Mouse (Mus musculus) megakaryocyte, embryonic 14.5 days (primary cell): Measurements from ENCODE around the gene Gm5136. TPM values are rescaled to one million over a fixed set of nuclear protein-coding genes. Genes with fewer than 3 reads are reported as not detected.

ENCODE experiments used
- H3K27me3 ChIP-seq: replicated peaks from 2 replicates; pipeline ENCODE3; 2012; ENCODE audit warnings: inconsistent platforms
- H3K36me3 ChIP-seq: replicated peaks from 2 replicates; pipeline ENCODE3; 2012; ENCODE audit warnings: low read length, inconsistent platforms, mixed read lengths
- H3K4me1 ChIP-seq: 2 replicates; pipeline ENCODE4 v1.6.1; 2012; ENCODE audit warnings: inconsistent platforms
- H3K4me3 ChIP-seq: replicated peaks from 2 replicates; pipeline ENCODE3; 2012; ENCODE audit warnings: moderate library complexity, mild to moderate bottlenecking, inconsistent platforms
- H3K9me3 ChIP-seq: 2 replicates; pipeline ENCODE4 v1.6.1; 2012; ENCODE audit warnings: inconsistent platforms
- FLI1 ChIP-seq: IDR thresholded peaks from 2 replicates; pipeline ENCODE4 v1.6.1; 2012; ENCODE audit warnings: low read length, inconsistent platforms, mixed read lengths
- GATA1 ChIP-seq: IDR thresholded peaks from 3 replicates; pipeline ENCODE4 v1.6.1; 2012; ENCODE audit warnings: mixed read lengths, low read length, inconsistent platforms, borderline replicate concordance
- polyA plus RNA-seq: library from polyadenylated mRNA; stranded (reverse); fragments of >175 nt; gene quantifications from 2 replicates; pipeline ENCODE4 v1.2.3, GENCODE M21; 2012; ENCODE audit warnings: low replicate concordance; ENCODE audit not compliant: insufficient read depth

The Gm5136 gene
- polyA plus RNA-seq, 1 experiment = not detected

- peaks cover 25% of the 10 kb centered on the region for H3K9me3 ChIP-seq
- TF ChIP-seq GATA1 (no peak), FLI1 (no peak)
Observed at GRCm38 (mm10) chr10:108690954-108691353, 9.0 kb downstream of the Gm5136 start.

GRCm38 (mm10) chr10:108686696-108687095, 13.3 kb downstream of the Gm5136 start:
- Histone ChIP-seq H3K36me3 (no peaks in the 10 kb centered on the region), H3K27me3 (no peaks in the 10 kb centered on the region), H3K4me3 (no peak overlapping the region), H3K4me1 (no peaks in the 10 kb centered on the region), H3K9me3 (peaks cover 30% of the 10 kb centered on the region)
- TF ChIP-seq GATA1 = no peak
- no peak for TF ChIP-seq FLI1

More at GRCm38 (mm10) chr10:108690954-108691353, 9.0 kb downstream of the Gm5136 start:
- H3K36me3 ChIP-seq = no peaks in the 10 kb centered on the region
- no peaks in the 10 kb centered on the region for H3K4me1 ChIP-seq
- no peak overlapping the region for H3K4me3 ChIP-seq
- H3K27me3 ChIP-seq = no peaks in the 10 kb centered on the region

- H3K27me3 ChIP-seq = no peaks in the 10 kb centered on the region
- H3K4me1 ChIP-seq = no peaks in the 10 kb centered on the region
- TF ChIP-seq GATA1 = no peak
- H3K9me3 ChIP-seq = peaks cover 26% of the 10 kb centered on the region
- H3K4me3 ChIP-seq = peak overlapping the region; percentile 24
- no peaks in the 10 kb centered on the region for H3K36me3 ChIP-seq
Observed at GRCm38 (mm10) chr10:108679675-108680390, 20.1 kb downstream of the Gm5136 start.

GRCm38 (mm10) chr10:108677053-108677452, 22.9 kb downstream of the Gm5136 start:
- Histone ChIP-seq H3K4me1 (no peaks in the 10 kb centered on the region), H3K36me3 (no peaks in the 10 kb centered on the region), H3K9me3 (peaks cover 40% of the 10 kb centered on the region), H3K27me3 (no peaks in the 10 kb centered on the region), H3K4me3 (no peak overlapping the region)
- TF ChIP-seq FLI1 = no peak
- no peak for TF ChIP-seq GATA1

DNA sequence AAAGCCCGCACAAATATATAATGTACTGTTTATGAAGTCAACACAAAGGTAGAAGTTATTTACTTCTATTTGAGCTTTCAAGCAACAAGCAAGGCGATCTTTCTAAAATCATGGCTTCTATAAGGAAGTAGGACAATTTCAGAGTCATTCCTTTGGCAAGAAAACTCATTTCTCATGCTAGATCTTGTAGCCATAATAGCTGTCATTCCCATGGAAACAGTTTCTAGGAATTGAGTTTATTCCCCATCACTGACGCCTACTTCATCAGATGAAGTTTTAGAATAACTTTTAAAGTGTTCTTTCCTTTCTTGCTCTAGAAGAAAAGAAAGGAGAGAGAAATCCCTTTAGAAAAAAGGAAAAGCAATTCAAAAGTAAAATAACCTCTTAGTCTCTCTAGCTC, 31.0 kb downstream of the Gm5136 start:
- H3K4me3 ChIP-seq = no peak overlapping the region
- no peaks in the 10 kb centered on the region for H3K27me3 ChIP-seq
- H3K36me3 ChIP-seq = no peaks in the 10 kb centered on the region
- peaks cover 24% of the 10 kb centered on the region for H3K9me3 ChIP-seq
- H3K4me1 ChIP-seq = no peaks in the 10 kb centered on the region
- TF ChIP-seq GATA1 (no peak), FLI1 (no peak)

- Histone ChIP-seq H3K9me3 (peaks cover 4% of the 10 kb centered on the region; the same call in 1 of the 2 replicates), H3K27me3 (no peaks in the 10 kb centered on the region), H3K4me3 (no peak overlapping the region), H3K36me3 (no peaks in the 10 kb centered on the region), H3K4me1 (no peaks in the 10 kb centered on the region)
- TF ChIP-seq FLI1 = no peak
- TF ChIP-seq GATA1 = no peak
Observed at GRCm38 (mm10) chr10:108660295-108660694, 39.7 kb downstream of the Gm5136 start.

- TF ChIP-seq FLI1 = no peak
- no peak for TF ChIP-seq GATA1
Observed at GRCm38 (mm10) chr10:108658300-108658699, 41.7 kb downstream of the Gm5136 start.

DNA sequence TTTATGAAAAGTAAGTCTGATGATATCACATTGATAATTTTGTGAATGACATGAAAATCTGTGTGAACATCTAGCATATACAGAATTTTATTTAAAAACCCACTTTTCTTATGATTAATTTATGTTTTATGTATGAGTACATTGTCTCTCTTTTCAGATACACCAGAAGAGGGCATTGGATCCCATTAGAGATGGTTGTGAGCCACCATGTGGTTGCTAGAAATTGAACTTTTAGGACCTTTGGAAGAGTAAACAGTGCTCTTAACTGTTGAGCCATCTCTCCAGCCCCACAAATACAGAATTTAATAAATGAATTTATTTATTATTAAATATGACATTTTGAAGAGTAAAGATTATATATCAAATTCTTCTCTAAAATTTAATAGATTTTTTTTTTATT, 42.3 kb downstream of the Gm5136 start:
- TF ChIP-seq FLI1 (no peak), GATA1 (no peak)
- H3K4me1 ChIP-seq = no peaks in the 10 kb centered on the region
- H3K27me3 ChIP-seq = no peaks in the 10 kb centered on the region
- peaks cover 11% of the 10 kb centered on the region; the same call in 1 of the 2 replicates for H3K9me3 ChIP-seq
- no peaks in the 10 kb centered on the region for H3K36me3 ChIP-seq
- H3K4me3 ChIP-seq = no peak overlapping the region

More at GRCm38 (mm10) chr10:108658300-108658699, 41.7 kb downstream of the Gm5136 start:
- H3K4me3 ChIP-seq = no peak overlapping the region
- H3K27me3 ChIP-seq = no peaks in the 10 kb centered on the region
- H3K4me1 ChIP-seq = no peaks in the 10 kb centered on the region
- H3K9me3 ChIP-seq = peaks cover 8% of the 10 kb centered on the region; the same call in 1 of the 2 replicates
- H3K36me3 ChIP-seq = no peaks in the 10 kb centered on the region

DNA sequence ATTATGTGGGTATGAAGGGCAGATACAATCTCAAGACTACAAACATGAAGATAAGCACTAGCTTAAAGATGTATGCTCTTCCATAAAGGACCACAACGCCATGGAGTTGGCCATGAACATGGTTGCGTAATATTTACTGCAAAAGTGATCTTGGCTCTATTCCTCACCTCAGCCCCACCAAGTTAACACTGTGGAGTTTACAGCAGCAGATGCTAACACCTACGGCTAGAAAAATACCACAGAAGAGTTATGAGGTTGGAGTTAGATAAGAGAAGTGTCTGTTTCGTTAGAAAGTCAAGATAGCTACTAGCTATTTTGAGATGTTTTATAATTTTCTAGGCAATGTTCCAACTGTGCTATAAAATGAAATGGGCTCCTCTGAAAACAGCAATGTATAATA, 43.1 kb downstream of the Gm5136 start:
- Histone ChIP-seq H3K27me3 (no peaks in the 10 kb centered on the region), H3K9me3 (peaks cover 11% of the 10 kb centered on the region; the same call in 1 of the 2 replicates), H3K36me3 (no peaks in the 10 kb centered on the region), H3K4me1 (no peaks in the 10 kb centered on the region), H3K4me3 (no peak overlapping the region)
- TF ChIP-seq FLI1 (no peak), GATA1 (no peak)

GRCm38 (mm10) chr10:108655074-108655473, 44.9 kb downstream of the Gm5136 start:
- peaks cover 24% of the 10 kb centered on the region for H3K9me3 ChIP-seq
- H3K4me1 ChIP-seq = no peaks in the 10 kb centered on the region
- H3K36me3 ChIP-seq = no peaks in the 10 kb centered on the region
- no peak overlapping the region for H3K4me3 ChIP-seq
- TF ChIP-seq FLI1 (no peak), GATA1 (no peak)
- no peaks in the 10 kb centered on the region for H3K27me3 ChIP-seq

- no peak overlapping the region for H3K4me3 ChIP-seq
- no peaks in the 10 kb centered on the region for H3K27me3 ChIP-seq
- TF ChIP-seq FLI1 (no peak), GATA1 (no peak)
- H3K9me3 ChIP-seq = peaks cover 29% of the 10 kb centered on the region
- H3K4me1 ChIP-seq = no peaks in the 10 kb centered on the region
- no peaks in the 10 kb centered on the region for H3K36me3 ChIP-seq
Observed at GRCm38 (mm10) chr10:108652831-108653230, 47.1 kb downstream of the Gm5136 start.
